Mouse (Mus musculus): ENCODE data around the gene Mybbp1a.

Gene Mybbp1a

GRCm38 (mm10) chr11:72476074-72476625 lies 35.0 kb downstream of the Mybbp1a start:
- in situ Hi-C loops (cut with MboI, MseI) = no loop called here

DNA sequence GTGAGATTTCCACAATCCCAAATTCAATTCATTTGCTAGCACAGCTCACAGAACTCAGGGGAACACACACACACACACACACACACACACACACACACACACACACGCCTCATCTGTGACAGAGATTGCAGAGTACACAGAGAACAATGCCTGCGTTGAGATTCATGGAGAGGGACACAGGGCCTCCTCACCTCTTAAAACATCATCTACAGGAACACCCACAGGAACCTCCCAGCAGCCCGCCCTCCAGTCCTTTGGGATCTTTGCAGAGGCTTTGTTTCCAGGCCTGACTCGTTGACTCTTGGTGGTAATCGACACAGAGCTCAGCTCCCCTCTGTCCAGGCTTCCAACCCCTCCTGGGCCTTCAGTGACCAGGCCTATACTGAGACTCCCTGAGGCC lies 36.0 kb downstream of the Mybbp1a start:
- in situ Hi-C loops (cut with MboI, MseI) = no loop called here

DNA sequence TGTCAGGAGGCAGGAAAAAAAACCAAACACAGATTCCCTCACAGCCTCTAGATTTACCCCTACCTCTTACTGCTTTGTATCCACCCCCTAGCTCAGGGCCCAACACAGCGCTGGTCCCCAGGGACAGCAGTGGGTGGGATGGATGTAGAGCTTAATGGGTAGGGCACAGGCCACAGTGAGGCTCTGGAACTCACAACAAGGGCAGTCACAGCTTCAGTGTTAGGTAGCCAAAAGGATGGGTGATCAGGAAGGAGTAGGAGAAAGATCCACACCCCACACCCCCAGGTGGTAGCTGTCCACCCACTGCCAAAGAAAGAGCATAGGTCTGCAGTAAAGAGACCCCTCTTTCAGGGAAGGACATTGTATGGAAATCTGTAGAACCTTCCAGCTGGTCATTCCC lies 36.5 kb downstream of the Mybbp1a start:
- in situ Hi-C loops (cut with MboI, MseI) = no loop called here

- in situ Hi-C loops (cut with MboI, MseI) = no loop called here
Observed at GRCm38 (mm10) chr11:72478228-72478627, 37.1 kb downstream of the Mybbp1a start.

GRCm38 (mm10) chr11:72479499-72479898 lies 38.3 kb downstream of the Mybbp1a start:
- in situ Hi-C loops (cut with MboI, MseI) = no loop called here

GRCm38 (mm10) chr11:72481313-72481712 lies 40.2 kb downstream of the Mybbp1a start:
- in situ Hi-C loops (cut with MboI, MseI) = no loop called here

GRCm38 (mm10) chr11:72481952-72482351 lies 40.8 kb downstream of the Mybbp1a start:
- in situ Hi-C loops (cut with MboI, MseI) = no loop called here

GRCm38 (mm10) chr11:72484549-72484948 lies 43.4 kb downstream of the Mybbp1a start:
- in situ Hi-C loops (cut with MboI, MseI) = no loop called here

DNA sequence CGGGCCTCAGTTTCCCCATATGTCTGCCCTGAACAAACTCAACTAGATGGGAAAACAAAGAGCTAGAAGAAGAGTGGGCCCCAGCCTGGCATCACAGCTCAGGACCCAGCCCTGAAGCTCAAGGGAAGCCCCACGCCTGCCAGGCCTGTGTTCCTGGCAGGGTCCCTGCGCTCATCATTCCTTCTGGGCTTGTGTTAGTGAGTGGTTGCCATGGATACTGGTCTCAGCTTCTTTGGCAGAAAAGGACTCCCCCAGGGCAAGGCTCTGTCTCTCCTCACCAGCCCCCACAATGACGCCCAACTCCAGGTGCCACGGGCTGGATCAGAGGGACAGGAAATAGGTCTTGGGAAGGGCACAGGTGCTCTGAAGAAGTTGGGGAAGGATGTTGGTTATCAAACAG lies 44.0 kb downstream of the Mybbp1a start:
- in situ Hi-C loops (cut with MboI, MseI) = no loop called here

DNA sequence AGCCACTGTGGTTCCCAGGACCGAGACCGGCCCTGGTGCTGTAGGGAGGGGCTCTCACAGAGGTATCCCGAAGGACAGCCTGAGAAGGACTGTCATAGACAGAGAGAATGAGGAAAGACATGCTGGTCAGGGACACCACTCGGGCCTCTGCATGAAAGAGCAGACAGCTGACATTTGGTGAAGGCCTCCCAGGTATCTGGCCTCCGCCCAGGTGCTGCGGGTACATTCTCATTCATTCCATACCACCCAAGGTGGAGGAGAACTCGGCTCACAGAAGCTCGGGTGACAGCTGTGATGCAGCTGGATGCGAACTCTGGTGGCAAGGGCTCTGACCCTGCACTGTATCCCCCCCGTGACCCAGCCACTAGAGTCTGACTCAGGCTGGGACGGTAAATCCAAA lies 44.8 kb downstream of the Mybbp1a start:
- in situ Hi-C loops (cut with MboI, MseI) = no loop called here

DNA sequence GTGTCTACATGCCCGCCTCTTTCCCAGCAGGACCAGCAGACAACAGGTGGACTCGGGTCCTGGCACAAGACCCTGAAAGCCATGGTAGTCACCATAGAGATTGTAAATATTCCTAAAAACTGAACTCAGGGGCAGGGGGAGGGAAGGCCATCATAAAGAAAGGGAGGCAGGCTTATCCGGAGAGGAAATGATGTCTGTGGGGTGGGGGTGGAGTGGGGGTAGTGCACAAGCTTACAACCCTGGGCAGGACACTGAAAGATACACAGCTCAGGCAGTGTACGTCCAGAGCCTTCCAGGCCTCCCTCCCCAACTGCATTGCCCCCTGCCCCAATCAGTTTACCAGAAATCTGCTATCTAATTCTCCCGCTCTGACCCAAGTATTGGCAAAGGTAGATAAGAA lies 46.0 kb downstream of the Mybbp1a start:
- in situ Hi-C loops (cut with MboI, MseI) = no loop called here

DNA sequence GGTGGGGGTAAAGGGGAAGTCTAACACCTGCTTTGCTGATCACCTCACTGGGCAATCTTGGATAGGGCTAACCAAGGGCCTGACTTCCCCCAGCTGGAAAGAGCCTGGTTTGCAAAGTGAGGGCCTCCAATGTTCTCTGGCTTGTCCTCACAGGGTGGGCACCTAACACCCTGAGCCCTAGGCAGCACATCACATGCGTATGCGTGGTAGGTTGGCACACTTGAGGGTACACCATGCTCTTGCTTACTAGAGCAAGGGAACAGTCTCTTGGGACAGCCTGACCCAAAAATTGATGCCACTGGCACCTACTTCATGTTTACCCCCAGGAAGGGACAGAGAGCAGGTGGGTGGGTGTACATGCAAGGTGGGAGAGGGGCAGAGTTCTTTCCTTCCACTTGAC lies 46.6 kb downstream of the Mybbp1a start:
- in situ Hi-C loops (cut with MboI, MseI) = no loop called here

- in situ Hi-C loops (cut with MboI, MseI) = no loop called here
Observed at GRCm38 (mm10) chr11:72488753-72489271, 47.7 kb downstream of the Mybbp1a start.

- in situ Hi-C loops (cut with MboI, MseI) = no loop called here
Observed at GRCm38 (mm10) chr11:72489397-72489796, 48.2 kb downstream of the Mybbp1a start.

DNA sequence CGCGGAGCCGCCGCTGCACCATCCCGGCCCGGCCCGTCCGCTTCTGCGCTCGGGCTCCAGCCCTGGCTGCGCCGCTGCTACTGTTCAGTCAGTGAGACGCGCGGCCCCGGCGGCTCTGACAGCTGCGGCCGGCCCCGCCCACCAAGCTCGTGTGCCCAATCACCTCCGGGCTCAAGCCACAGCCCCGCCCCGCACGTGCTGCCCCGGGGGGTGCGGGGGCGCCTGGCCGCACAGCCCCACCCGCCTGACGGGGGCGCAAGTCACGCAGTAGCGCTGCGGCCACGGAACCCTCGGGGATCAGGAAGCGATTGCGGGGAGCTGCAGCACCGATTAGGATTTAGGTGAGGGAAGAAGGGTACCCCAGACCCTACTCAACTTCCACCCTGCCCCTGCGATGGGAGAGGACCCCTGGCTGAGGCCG lies 48.7 kb downstream of the Mybbp1a start, which contains the start of gene Spns2:
TSS of gene Spns2 (minus strand) at position 24 of the 421 bp plus-strand sequence.
- in situ Hi-C loops (cut with MboI, MseI) = no loop called here

DNA sequence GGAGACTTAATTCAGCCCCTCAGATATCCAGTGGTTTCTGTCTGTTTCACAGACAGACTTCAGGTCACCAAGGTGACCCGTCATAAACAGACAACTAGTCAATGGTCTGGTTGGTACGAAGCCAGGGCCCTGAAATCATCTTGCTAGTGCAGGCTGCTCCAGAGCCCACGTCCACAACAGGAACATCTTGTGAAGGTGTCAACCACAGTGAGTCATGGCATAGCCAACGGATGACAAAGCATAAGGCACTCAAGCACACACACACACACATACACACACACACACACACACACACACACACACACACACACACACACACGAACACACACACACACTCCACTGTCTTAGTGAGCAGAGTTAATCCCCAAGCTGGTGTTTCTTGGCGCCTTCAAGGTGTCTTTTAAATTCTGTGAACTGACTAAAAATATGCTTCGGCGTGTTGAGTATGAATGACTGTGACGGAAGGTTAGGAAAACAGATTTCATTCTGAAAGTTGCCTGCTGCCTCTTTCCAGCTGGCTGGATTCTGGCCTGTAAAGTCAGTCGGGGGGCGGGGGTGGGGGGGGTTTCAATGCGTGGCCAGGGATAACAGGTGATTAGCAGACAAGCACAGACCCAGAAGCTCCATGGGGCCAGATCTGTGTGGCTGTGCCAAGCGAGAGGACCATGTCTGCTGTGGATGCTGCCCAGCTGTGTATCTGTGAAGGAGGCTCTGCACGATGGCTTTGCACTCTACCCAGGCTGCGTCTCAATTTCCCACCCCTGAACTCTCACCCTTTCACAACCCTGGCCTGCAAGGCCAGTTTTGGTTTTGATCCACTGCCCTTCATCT lies 50.2 kb downstream of the Mybbp1a start:
- in situ Hi-C loops (cut with MboI, MseI) = no loop called here

GRCm38 (mm10) chr11:72494046-72494988 lies 53.2 kb downstream of the Mybbp1a start:
- in situ Hi-C loops (cut with MboI, MseI) = no loop called here

DNA sequence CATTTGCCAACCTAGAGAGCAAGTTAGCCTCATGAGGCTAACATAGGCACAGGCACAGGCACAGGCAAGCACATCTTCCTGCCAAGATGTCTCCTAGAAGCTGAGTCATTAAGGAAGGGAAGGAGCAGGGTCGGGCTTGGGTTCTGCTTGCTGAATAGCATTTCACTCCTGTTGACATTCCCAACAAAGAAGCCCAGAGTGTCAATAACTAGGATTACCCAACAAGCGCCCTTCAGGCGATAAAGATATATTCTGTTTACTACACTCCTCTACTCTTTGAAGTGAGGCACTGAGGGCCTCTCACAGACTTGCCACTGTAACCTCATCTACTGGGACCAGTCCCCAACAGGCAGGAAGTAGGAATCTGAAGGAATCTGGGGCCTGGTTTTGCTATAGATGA lies 54.9 kb downstream of the Mybbp1a start:
- in situ Hi-C loops (cut with MboI, MseI) = no loop called here

GRCm38 (mm10) chr11:72496775-72497174 lies 55.6 kb downstream of the Mybbp1a start:
- in situ Hi-C loops (cut with MboI, MseI) = no loop called here

GRCm38 (mm10) chr11:72497367-72497766 lies 56.2 kb downstream of the Mybbp1a start:
- in situ Hi-C loops (cut with MboI, MseI) = no loop called here

- in situ Hi-C loops (cut with MboI, MseI) = no loop called here
Observed at GRCm38 (mm10) chr11:72500139-72500538, 59.0 kb downstream of the Mybbp1a start.

All from T-helper 2 cell (primary cell).